Mouse (Mus musculus) ES-E14 (cell line): Measurements from ENCODE around the gene Dcpp2. TPM values are rescaled to one million over a fixed set of nuclear protein-coding genes. Genes with fewer than 3 reads are reported as not detected.
A peak's percentile ranks its signal among the peaks of the same experiment; 100 is the strongest.

Source experiments
- DNase-seq: peaks from one replicate; pipeline ENCODE4 v3.0.0-alpha.2; 2013; ENCODE audit warnings: low read depth, low spot score
- H3K27ac ChIP-seq: 2 replicates; pipeline ENCODE4 v1.5.1; 2012; ENCODE audit warnings: low read depth, mild to moderate bottlenecking, low read length, moderate library complexity, mixed read lengths; ENCODE audit not compliant: poor library complexity, insufficient read depth, severe bottlenecking
- H3K36me3 ChIP-seq: 2 replicates; pipeline ENCODE4 v1.6.1; 2012; ENCODE audit warnings: mild to moderate bottlenecking, low read length, moderate library complexity, mixed read lengths; ENCODE audit not compliant: control insufficient read depth, poor library complexity, insufficient read depth, severe bottlenecking
- H3K4me1 ChIP-seq, 2 experiments: fragments of 150-350 bp in 1 of 2; sonication (generic) in 1 of 2; 2 replicates each; pipeline ENCODE4 v1.6.1; 2012; ENCODE audit warnings: low read length in 2 of 2, mild to moderate bottlenecking in 1 of 2, mixed read lengths in 1 of 2; ENCODE audit not compliant: control insufficient read depth in 2 of 2, insufficient read depth in 2 of 2, poor library complexity in 1 of 2
- H3K4me3 ChIP-seq, 2 experiments: fragments of 150-350 bp in 1 of 2; sonication (generic) in 1 of 2; 2 replicates each; pipeline ENCODE4 v1.5.1; 2012; ENCODE audit warnings: low read length in 2 of 2, low read depth in 1 of 2, mild to moderate bottlenecking in 1 of 2, mixed read lengths in 1 of 2; ENCODE audit not compliant: insufficient read depth in 1 of 2, poor library complexity in 1 of 2, severe bottlenecking in 1 of 2
- H3K9ac ChIP-seq: 2 replicates; pipeline ENCODE4 v1.6.1; 2012; ENCODE audit warnings: low read depth, mild to moderate bottlenecking, low read length, mixed read lengths; ENCODE audit not compliant: poor library complexity, insufficient read depth, severe bottlenecking
- H3K9me3 ChIP-seq: fragments of 150-350 bp; sonication (generic); 2 replicates; pipeline ENCODE4 v1.6.1; 2012; ENCODE audit warnings: low read depth, mild to moderate bottlenecking, low read length; ENCODE audit not compliant: control insufficient read depth, insufficient read depth
- CHD2 ChIP-seq: IDR thresholded peaks from 2 replicates; pipeline ENCODE4 v1.6.1; 2014; ENCODE audit warnings: mild to moderate bottlenecking, low read depth, low read length, inconsistent platforms
- HCFC1 ChIP-seq: IDR thresholded peaks from 2 replicates; pipeline ENCODE4 v1.6.1; 2012; ENCODE audit warnings: low read length, inconsistent platforms, borderline replicate concordance; ENCODE audit not compliant: insufficient read depth
- MAFK ChIP-seq: IDR thresholded peaks from 2 replicates; pipeline ENCODE4 v1.6.1; 2014; ENCODE audit warnings: mild to moderate bottlenecking, low read depth, low read length, inconsistent platforms; ENCODE audit not compliant: insufficient read depth
- ZC3H11A ChIP-seq: IDR thresholded peaks from 2 replicates; pipeline ENCODE4 v1.6.1; 2012; ENCODE audit warnings: low read depth, mild to moderate bottlenecking, inconsistent platforms, low read length, borderline replicate concordance
- ZNF384 ChIP-seq: IDR thresholded peaks from 2 replicates; pipeline ENCODE4 v1.6.1; 2012; ENCODE audit warnings: low read depth, low read length, inconsistent platforms
- in situ Hi-C, 2 experiments: fragments of 600-800 bp; cut with MboI; formaldehyde crosslinking; loops; one replicate each; pipeline ENCODE4 v1.15.1; 2025; ENCODE audit warnings: low sequenced_read_pairs in 2 of 2, inconsistent platforms in 1 of 2; ENCODE audit not compliant: unreplicated experiment in 2 of 2
- total RNA-seq: library from RNA; depleted of rRNA; stranded (reverse); fragments of 300-350 nt; gene quantifications from 2 replicates; pipeline ENCODE4 v1.2.3, GENCODE M21; 2012

The Dcpp2 gene
- total RNA-seq, 1 experiment, result not detected

DNA sequence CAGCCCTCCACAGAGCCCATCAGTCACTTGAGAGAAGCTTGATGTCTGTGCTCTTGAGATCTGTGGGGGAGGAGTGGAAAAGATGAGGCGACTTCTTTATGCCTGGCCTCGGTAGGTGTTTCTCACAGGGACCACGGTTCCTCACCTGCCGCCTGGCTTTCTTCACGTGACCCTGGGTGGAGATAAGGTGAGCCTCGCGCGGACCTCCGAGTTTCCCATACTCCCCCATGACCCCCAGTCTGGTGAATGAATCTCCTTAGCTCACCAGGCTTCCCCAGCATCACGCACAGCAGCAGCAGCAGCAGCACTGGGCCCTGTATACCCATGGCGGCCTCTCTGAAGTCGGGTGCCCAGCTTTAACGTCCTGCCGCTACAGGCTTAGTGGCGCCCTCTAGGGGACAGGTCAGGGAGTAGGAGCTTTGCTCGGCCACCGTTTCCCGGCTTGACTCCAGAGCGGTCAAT, 36.8 kb upstream of the Dcpp2 start, which contains the start of the genes Prss32 and Prss41:
Gene Prss32, plus strand, starts transcription at position 44 of the 462 bp plus-strand sequence.
Gene Prss41, minus strand, starts transcription at position 361 of the 462 bp plus-strand sequence.
- 0 out of 2 replicates have a peak within 1 kb of the TSS, but pooled peaks have one; percentile 6 for H3K27ac ChIP-seq

DNA sequence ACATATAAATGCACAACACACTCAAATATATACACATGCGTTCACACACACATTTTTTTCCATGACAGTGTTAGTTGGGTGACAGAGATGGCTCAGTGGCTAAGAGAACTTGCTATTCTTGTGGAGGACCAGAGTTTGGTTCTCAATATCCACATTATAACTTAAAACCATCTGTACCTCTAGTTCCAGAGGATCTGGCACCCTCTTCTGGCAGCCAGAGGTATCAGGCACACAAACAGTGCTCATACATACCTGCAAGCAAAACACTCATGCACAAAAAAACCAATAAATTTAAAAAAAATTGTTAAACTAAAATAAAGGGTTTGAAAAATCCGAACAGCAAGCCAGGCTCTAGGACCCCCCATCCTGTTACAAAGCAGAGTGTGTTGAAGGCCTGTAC, 30.7 kb upstream of the Dcpp2 start:
- no peaks in the 10 kb centered on the region for H3K36me3 ChIP-seq
- H3K9me3 ChIP-seq, result no peaks in the 10 kb centered on the region
- in situ Hi-C loops, result no loop called here
- TF ChIP-seq HCFC1 (no peak), CHD2 (no peak), ZC3H11A (no peak), ZNF384 (no peak), MAFK (no peak)
- no peak overlapping the region for H3K27ac ChIP-seq
- DNase-seq, result no peak
- H3K4me3 ChIP-seq, result no peak overlapping the region
- no peaks in the 10 kb centered on the region for H3K4me1 ChIP-seq
- H3K9ac ChIP-seq, result no peak overlapping the region

More for the DNA sequence above, 36.8 kb upstream of the Dcpp2 start, which contains the start of the genes Prss32 and Prss41:
- Histone ChIP-seq H3K4me3 (peak within 1 kb of the TSS; percentile 61 to 74), H3K36me3 (no peaks in the 10 kb centered on the region), H3K9me3 (no peaks in the 10 kb centered on the region), H3K9ac (peak within 1 kb of the TSS; percentile 78), H3K4me1 (no peaks in the 10 kb centered on the region; a peak in 1 of 4 replicates)
- DNase-seq, result no peak
- TF ChIP-seq HCFC1 (no peak), MAFK (no peak), ZC3H11A (peak; percentile 13; the same call in 1 of the 2 replicates), CHD2 (no peak)
- in situ Hi-C loops, result no loop called here

DNA sequence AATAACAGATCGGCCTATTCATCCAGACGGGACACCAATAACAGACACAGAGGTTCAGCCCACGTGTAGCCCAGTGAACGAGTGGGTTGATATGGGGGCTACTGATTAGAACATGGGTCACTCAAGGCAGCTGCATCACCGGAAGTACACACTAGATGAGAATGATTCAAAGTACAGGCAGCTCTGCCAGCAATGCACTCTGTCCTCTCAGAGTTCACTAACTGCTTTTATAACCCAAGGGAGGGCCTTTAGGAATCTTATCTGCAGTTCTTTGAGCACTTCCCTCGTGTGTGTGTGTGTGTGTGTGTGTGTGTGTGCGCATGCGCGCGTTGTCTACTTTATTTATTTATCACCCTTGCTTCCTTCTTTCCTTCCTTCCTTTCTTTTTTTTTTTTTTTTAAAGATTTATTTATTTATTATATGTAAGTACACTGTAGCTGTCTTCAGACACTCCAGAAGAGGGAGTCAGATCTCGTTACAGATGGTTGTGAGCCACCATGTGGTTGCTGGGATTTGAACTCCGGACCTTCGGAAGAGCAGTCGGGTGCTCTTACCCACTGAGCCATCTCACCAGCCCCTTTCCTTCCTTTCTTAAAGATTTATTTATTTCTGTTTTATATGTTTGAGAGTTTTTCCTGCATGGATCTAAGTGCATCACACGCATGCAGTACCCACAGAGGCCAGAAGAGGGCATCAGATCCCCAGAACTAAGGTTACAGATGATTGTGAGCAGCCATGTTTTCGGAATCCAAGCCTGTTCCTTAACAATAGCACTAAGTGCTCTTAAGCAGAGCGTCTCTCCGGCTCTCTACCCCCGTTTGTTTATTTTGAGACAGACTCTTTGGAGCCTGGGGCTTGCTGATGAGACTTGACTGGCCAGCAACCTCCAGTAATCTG, 29.6 kb upstream of the Dcpp2 start:
- no peaks in the 10 kb centered on the region for H3K9me3 ChIP-seq
- TF ChIP-seq ZNF384, result no peak
- TF ChIP-seq ZC3H11A, result no peak
- no peak for TF ChIP-seq CHD2
- no peaks in the 10 kb centered on the region for H3K4me1 ChIP-seq
- no peak overlapping the region for H3K27ac ChIP-seq
- no peak overlapping the region for H3K4me3 ChIP-seq
- no peak overlapping the region for H3K9ac ChIP-seq
- no peak for DNase-seq
- in situ Hi-C loops, result no loop called here
- H3K36me3 ChIP-seq, result no peaks in the 10 kb centered on the region

DNA sequence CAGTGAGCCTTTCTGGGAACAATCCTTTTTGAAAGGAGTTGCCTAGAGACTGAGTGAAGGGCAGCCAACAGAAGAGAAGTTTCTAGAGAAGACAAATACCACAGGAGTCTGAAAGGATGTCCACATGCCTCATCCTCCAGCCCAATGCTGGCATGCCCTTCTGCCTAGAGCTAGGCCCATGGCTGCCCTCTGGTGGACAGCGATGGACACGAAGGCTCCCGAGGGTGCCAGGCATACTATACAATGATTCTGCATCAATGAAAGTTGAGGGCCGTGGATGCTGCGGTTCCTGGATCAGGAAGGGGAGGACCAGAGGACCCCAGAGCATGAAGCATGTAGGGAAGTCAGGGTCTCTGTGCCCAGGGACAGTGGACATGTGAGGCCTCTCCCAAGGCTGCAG, 27.4 kb upstream of the Dcpp2 start:
- H3K4me3 ChIP-seq, result no peak overlapping the region

More for the DNA sequence above, 27.4 kb upstream of the Dcpp2 start:
- no peak for TF ChIP-seq CHD2
- no peak for TF ChIP-seq HCFC1
- no peak for TF ChIP-seq ZC3H11A
- no peak for TF ChIP-seq ZNF384
- no peak for TF ChIP-seq MAFK
- Histone ChIP-seq H3K36me3 (no peaks in the 10 kb centered on the region), H3K4me1 (no peaks in the 10 kb centered on the region), H3K27ac (no peak overlapping the region), H3K9me3 (no peaks in the 10 kb centered on the region), H3K9ac (no peak overlapping the region)
- DNase-seq, result no peak
- in situ Hi-C loops, result no loop called here
